Mouse (Mus musculus): ENCODE results near the gene Galm. TPM values are rescaled to one million over a fixed set of nuclear protein-coding genes. Genes with fewer than 3 reads are reported as not detected.
"Not testable (repeated sequence)": the region's sequence is repeated elsewhere in the genome, so short reads cannot be mapped to it uniquely, and the experiment has no call there.

Gene Galm
- total RNA-seq, 4 experiments from 2014 or later: 1.9 to 3.0 (median 2.4) TPM

DNA sequence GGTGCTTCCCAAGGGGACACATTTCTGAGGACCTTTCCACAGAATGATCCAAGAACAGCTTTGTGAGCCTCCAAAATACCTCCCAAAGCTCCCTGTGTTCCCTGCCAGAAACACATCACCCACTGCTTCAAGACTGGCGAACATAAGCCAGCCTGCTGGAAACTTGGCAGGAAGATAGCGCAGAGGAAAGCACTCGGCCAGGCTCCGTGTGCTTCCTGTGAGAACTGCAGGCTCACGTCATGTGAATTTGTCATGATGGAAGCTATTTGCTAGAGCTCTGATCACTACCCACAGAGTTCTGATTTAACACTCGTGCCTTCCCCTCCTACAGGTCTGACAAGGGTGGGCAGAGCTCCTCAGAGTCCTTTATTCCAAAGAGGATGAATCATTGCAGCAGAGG is 38.5 kb downstream of the Galm start:
- DNase-seq (ENCODE audit: low spot score in 2 of 2): peak in 1 of 2 experiments; percentile 35

DNA sequence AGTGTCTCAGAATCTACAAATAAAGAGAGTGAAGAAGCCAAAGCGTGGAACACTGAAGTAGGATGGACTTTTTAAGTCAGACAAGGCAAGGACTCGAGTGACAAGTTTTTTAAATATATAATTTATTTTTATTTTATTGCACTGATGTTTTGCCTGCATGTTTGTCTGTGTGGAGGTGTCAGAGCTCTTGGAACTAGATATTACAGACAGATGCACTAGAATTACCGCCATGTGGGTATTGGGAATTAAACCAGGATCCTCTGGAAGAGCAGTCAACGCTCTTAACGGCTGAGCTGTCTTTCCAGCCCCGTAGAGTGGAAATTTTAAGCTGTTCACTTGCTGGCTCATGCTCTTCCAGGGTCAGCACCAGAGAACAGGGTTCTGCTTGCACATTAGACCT is 39.1 kb downstream of the Galm start:
- DNase-seq (ENCODE audit: low spot score in 2 of 2): no peak

DNA sequence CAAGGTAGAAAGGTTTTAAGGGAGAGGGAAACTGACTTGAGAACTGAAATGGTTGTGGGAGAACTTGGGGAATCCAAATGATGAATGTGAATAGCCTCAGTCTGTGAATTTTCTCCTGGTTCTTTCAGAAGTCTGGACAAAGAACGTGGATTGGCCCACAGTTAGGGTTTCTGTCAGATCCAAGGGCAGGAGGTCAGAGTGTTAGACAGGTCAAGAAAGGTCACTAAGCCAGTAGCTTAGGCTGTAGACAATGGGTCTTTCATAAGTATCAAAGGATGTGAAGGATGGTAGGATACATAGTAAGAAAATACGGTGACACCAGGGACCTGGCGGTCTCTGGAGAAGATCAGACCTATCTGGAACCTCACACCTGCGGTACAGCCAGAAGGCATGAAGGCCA is 40.2 kb downstream of the Galm start:
- no peak for DNase-seq (ENCODE audit: low spot score in 2 of 2)

DNA sequence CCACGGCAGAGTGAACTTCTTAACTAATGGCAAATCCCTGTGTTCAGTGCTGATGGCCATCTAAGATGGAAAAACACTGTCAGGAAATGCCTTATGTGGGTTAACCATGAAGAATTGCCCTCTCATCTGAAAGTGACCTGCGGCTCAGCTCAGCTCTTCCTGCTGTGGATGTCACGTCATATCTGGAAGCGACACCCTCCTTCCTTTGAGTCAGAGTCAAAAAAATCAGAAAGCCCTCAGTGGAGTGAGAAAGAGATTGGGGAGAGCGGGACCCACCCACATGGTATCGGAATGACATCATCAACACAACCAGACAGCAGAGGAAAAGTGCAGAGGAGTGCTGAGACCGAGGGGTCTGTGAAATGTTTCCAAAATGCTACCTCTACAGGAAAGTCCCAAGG is 40.6 kb downstream of the Galm start:
- DNase-seq (ENCODE audit: low spot score in 2 of 2): no peak

DNA sequence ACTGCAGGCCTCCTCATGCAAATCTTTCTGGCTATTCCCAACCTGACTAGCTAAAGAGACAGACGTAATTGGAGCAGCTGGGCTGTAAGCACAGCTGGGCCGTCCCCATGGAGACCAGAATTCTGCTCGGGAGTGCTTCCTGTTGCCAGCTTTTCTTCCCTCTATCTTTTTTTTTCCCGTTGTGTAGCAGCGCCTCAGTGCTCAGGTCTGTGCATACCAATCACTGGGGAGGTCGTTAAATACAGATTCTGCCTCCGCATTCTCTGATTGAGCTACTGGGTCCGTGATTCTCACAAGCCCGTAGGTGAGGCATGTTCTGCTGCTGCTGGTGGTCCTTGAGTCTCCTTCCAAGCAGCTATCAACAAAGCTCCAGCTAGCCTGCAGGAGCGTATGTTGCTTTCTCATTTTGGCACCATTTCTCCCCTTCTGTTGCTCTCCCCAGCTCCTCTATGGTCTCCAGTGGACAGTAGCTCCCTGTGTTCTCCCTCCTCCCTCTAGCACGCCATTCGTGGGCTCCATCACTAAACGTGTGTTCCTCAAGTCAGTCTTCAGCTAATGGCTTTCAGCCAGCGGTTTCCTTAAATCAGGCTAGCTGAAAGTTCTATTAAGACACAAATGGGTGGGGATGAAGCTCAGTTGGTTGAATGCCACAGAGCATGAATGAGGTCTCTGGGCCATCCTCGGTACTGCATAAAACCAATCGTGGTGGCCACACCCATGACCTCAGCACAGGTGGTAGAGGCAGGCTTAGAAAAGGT is 41.3 kb downstream of the Galm start:
- peak in 1 of 2 experiments; percentile 36 for DNase-seq (ENCODE audit: low spot score in 2 of 2)

DNA sequence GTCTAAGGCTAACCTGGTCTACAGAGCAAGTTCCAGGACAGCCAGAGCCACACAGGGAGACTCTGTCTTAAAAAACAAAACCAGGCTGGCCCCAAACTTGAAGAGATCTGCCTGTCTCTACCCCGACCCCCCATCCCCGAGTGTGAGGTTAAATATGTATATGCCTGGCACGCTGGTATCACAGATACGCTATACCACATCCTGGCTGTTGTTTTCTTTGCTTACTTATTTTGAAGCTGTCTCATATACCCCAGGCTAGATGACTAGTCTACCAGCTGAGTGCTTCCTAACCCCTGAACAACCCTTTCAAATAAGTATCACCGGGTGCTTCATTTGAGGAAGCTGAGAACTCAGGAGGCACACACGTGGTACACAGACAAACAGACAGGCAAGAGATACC is 42.5 kb downstream of the Galm start:
- DNase-seq (ENCODE audit: low spot score in 2 of 2): no peak

DNA sequence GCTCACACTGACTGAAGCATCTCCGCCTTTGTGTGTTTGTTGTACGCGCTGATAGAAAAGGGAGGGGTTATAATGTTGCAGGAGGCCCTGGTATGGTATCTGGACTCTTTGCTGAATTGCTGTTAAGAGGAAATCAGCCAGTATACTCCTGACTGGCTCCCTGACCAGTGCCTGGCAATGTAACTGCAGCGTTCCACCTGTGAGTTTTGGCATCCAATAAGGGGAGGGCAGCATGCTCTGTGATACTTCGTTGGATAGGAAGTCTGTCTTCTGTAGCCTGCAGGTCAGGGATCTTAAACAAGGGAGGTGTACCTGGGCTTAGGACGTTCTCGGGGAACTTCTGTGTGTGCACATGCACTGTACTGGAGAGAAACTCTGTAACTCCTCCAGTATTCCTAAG is 43.7 kb downstream of the Galm start:
- DNase-seq (ENCODE audit: low spot score in 2 of 2): no peak

DNA sequence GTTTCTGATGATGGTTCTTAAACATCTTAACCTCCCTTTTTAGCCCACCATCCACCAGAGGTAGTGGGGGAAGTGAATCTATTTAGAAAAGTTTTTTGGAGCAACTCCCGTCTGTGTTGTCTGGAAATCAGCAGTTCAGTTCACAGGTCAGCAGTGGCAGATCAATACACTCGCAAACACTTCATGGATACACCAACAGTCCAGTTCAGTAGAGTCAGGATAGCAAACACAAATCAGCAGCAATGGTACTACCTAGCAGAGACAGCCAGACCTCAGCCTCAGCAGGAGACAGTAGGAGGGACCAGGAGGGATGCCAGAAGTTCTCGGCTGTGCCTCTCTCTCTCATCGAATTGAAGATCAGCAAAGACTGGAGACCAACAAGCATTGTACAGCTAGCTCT is 44.7 kb downstream of the Galm start:
- DNase-seq (ENCODE audit: low spot score in 2 of 2): no peak

DNA sequence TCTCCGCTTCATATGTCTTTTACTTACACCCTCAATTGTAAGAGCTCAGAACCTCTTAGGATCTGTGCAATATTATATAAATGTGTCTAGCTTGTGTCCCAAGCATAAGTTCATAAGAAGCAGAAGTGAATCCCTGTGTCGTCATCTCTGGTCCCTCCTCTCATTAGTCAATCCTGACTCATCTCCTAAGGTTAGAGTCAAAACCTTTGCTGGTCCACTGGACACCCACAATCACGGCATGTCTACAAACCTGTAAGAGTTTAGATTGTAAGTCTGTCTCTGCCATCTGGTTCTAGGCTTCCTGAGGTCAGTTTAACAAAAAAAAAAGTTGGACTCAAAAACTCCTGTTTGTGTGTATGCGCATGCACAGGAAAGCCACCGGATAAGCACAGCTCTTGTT is 45.5 kb downstream of the Galm start:
- DNase-seq (ENCODE audit: low spot score in 2 of 2): no peak

DNA sequence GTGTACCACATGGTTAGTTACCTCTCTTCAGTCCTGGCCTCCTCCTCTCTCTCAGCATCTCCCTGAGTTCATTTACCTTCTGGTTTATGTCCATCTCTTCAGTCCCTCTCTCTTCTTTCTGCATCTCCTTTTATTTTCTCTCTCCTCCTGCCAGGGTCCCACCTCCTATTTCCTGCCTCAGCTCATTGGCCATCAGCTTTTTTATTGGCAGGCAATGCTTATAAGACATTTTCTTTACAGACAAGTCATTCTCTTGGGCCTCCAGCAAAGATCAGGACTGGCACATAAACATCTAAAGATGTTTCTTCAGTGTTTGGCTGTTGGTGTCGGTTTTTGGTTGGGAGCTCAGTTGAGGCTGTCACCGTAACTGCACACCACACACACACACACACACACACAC is 46.4 kb downstream of the Galm start:
- no peak for DNase-seq (ENCODE audit: low spot score in 2 of 2)

DNA sequence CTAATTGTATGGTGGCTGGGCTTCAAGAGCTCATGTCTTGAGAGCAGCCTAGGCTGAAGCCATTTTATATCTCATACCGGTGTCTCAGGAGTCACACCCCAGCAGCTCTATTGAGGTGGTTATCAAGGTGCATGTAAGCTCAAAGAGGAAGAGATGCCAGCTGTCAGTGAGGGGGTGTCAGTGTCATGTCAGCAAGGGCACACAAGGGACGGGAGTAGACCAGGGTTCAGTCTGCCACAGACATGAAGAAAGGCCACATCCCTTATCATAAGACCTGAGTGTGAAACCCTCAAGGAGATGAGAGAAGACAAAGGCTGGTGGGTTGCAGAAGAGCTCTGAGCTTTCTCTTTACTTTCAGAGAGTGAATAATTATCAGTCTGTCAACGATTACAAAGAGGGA is 46.9 kb downstream of the Galm start:
- no peak for DNase-seq (ENCODE audit: low spot score in 2 of 2)

DNA sequence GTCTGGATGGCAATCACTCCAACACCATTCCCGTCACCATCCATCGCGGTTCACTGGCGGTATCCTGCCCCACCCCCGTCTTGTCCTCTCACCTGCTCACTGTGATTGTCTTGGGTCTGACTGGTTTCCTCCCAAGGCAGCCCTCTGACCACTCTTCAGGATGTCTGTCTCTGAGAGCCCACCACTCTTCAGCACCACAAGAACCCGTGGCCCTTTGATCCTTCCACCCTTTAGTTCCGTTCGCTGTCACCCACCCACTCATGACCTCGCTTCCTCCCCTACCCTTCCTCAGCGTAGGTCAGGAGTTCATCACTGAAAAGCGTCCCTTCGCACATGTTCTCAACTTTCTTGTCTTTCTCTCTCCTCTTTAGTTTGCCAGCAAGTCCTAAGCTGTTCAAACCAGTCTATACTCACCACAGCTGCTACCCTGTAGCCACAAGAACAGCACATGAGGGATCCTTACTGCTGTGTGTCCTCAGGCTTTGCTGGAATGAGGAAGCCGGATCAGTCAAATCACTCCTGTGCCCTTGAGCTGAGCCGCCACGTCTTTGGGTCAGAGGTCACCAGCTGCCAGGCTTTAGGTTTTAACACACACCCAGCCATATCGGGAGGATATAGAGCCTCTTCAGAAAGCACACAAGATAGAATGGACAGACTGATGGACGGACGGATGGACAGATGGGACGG is 47.6 kb downstream of the Galm start:
- DNase-seq (ENCODE audit: low spot score in 2 of 2): no peak

DNA sequence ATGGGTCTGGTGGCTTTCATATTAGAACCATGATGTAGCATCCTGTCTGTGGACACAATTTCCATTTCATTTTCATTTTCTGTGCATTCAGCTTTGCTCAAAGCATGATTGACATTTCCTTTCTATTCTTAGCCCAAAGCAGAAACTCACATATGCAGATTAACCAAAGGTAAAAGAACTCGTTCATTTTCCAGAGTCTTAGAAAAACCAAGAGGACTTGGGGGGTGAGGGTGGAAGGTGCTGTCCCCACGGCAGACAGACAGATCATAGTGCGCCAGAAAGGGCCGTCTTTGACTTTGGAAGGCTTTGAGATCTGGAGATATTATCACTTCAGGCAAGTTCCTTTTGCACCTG is 48.1 kb downstream of the Galm start:
- no peak for DNase-seq (ENCODE audit: low spot score in 2 of 2)

DNA sequence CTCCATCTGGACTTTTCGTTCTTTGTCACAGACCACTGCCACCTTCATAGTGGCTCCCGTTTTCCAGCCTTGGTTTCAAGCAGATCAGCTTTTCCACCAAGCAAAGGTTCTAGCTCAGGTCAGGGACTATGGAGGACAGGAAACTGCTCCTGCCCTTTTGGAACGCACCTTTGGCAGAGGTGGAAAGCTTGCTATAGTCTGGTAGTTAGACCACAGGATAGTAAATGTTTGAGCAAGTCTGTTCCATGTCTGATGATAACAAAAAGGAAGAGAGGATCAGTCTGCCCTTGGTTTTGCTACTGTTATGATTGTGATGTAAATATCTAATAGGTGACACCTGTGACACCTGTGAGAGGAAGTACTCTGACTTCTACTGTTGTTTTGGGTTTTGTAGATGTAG is 48.7 kb downstream of the Galm start:
- DNase-seq (ENCODE audit: low spot score in 2 of 2): no peak

DNA sequence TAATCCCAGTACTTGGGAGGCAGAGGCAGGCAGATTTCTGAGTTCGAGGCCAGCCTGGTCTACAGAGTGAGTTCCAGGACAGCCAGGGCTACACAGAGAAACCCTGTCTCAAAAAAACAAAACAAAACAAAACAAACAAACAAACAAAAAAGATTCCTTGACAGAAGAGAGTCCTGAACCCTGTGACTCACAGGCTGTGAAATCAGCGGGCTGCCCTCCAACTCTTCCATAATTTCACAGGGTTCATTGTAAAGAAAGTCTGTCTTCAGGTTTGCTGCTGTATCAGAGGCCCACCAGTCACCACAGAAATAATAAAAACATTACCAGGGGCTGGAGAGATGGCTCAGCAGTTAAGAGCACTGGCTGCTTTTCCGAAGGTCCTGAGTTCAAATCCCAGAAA is 51.6 kb downstream of the Galm start:
- not testable (repeated sequence) for DNase-seq (ENCODE audit: low spot score in 2 of 2)

DNA sequence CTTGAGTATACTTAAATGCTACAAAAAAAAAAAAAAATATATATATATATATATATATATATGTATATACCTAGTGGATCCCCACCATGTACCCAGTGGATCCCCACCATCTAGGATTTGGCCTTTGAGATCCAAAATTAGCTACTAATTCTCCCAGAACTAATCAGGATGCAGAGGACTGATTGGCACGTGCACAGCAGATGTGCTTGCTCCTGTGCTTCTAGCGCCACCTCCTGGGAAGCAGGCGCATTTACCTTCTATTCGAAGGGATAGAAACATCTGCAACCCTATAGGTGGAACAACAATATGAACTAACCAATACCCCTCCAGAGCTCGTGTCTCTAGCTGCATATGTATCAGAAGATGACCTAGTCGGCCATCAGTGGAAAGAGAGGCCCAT is 52.7 kb downstream of the Galm start:
- peak; percentile 31 to 54 for DNase-seq (ENCODE audit: low spot score in 2 of 2)

DNA sequence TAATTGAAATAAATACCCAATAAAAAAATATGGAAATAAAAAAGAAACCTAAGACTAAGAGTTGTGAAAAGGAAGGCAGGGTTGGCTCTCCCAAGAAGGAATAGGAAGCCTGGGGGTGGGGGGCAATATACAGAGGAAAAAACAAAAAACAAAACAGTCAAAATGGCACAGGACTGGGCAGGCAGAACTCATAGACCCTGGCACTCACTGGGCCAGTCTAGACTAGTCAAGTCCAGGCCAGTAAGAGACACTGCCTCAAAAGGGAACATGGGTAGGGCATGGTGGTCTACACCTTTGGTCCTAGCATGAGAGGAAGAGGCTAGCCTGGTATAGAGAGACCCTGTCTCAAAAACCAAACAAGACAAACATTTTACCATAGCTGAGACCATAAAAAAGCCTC is 53.2 kb downstream of the Galm start:
- no peak for DNase-seq (ENCODE audit: low spot score in 2 of 2)

DNA sequence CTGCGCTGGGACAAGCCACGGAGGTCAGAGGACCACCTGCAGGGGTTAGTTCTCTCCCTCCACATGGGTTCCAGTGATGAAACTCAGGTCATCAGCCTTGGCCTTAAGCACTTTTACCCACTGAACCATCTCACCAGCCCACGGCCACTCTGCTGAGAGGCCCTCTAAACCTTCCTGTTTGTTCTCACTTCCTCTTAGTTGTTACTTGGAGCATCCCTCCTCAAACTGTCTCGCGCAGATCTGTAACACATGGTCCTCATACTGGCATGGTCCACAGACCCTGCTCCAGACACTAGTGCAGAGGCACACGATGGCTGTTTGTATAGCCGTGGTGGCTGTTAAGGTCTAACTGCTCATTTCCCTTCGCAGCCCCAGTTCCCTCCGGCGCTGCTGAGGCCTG is 56.3 kb downstream of the Galm start:
- DNase-seq (ENCODE audit: low spot score in 2 of 2): no peak

DNA sequence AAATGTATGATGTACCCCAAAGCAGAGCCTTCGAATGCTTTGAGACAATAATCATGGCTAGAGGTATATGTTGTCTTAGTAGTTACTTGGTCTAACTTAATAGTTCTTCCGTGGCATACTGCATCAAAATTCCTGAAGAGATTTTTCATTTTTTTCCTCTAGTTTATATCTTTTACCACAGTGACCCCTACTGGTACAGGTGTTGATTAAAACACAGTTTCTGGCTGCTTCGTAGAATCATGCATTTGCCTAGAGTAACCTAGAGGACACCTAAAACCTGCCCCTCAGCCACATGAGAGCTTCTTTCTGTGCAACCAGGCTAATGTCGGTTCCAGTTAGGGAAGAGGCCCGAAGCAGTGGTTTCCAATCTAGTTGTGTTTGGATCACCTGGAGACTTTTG is 65.8 kb downstream of the Galm start:
- DNase-seq (ENCODE audit: low spot score in 2 of 2): no peak

DNA sequence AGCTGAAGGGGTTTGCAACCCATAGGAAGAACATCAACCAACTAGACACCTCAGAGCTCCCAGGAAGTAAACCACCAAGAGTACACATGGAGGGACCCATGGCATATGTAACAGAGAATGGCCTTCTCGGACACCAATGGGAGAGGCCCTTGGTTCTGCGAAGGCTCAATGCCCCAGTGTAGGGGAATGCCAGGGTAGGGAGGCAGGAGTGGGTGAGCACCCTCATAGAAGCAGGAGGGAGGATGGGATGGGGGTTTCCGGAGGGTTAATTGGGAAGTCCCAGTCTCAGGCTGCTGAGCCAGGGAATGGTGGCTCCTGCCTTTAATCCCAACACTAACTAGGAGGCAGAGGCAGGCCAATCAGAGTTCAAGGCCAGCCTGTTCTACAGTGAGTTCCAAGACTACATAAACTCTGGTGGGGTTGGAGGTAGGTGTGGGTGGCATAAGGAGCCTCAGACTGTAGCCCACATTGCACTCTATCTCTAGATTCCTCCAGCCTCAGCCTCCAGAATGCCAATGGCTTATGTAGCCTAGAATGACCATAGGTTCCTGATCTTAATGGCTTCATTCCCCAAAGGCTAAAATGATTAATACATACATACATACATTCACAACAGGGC is 72.0 kb downstream of the Galm start:
- no peak for DNase-seq (ENCODE audit: low spot score in 2 of 2)

DNA sequence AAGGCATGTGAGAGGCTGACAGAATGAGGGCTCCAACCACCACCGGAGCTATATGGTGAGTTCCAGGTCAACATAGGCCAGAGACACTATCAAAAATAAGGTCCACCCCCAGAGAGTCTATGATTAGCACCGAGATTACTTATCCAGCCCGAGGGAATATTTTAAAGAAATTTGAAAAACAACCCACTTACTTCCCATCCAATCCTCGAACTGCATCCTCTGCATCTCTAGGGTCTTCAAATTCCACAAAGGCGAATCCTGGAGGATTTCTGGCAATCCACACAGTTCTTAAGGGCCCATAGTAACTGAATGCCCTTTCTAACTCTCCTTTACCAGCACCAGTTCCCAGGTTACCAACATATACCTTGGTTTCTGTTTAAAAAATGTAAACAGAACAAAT is 78.4 kb downstream of the Galm start:
- DNase-seq (ENCODE audit: low spot score in 2 of 2): no peak

DNA sequence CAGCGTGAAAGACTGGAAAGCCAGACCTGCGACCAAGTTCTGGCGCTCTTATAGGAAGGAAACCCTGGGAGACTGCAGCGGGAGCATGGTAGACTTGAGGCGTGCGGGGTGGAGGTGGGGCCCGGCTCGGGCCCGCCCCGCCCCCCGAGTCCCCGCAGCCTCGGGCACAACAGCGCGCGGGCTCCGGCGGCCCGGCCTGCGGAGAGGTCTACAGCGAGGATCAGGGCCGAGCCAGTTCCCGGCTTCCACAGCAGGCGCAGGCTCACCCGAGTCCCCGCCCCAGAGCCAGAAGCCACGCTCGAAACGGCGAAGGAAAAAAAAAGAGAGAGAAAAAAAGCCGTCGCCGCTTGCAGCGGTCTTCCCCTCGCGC is 79.0 kb downstream of the Galm start:
- peak in 1 of 2 experiments; percentile 3 for DNase-seq (ENCODE audit: low spot score in 2 of 2)
